27 mouse cellular contexts compared by ENCODE assay signal in genomic region chr7:94332601-94333000, GRCm38 (mm10).
DNase-seq lines count a peak whose midpoint lies in the region; ATAC-seq lines count a peak whose summit lies in the region.
"Had no signal": no experiment of that assay in that cellular context is flagged by ENCODE, and none has a peak within 500 bp of the region (broad histone marks: within the 10 kb centered on the region; RNA-seq: fewer than 3 reads in every experiment).

No protein-coding gene starts in this region.

- no peak overlapping the region for H3K27ac ChIP-seq in forebrain, embryonic 11.5 days (ENCODE audit: low read depth, low read length)
- no peak overlapping the region for H3K27ac ChIP-seq in forebrain, embryonic 16.5 days (ENCODE audit: low read length)
- H3K27ac ChIP-seq in forebrain, embryonic 13.5 days = no peak overlapping the region
- H3K27ac ChIP-seq in forebrain, embryonic 15.5 days (replicated peaks) = no peak overlapping the region
- H3K27ac ChIP-seq in midbrain, embryonic 12.5 days (replicated peaks) = no peak overlapping the region
- H3K27ac ChIP-seq in midbrain, embryonic 14.5 days (replicated peaks; ENCODE audit: low read depth, low read length) = no peak overlapping the region
- H3K27ac ChIP-seq: embryonic facial prominence, embryonic 13.5 days; embryonic facial prominence, embryonic 15.5 days had no signal

- H3K9me3 ChIP-seq in forebrain, embryonic 11.5 days (ENCODE audit: control insufficient read depth, low read length) = no peaks in the 10 kb centered on the region
- H3K9me3 ChIP-seq in forebrain, embryonic 16.5 days (ENCODE audit: control insufficient read depth, low read length) = no peaks in the 10 kb centered on the region
- no peaks in the 10 kb centered on the region for H3K9me3 ChIP-seq in forebrain, embryonic 13.5 days (replicated peaks)
- no peaks in the 10 kb centered on the region for H3K9me3 ChIP-seq in forebrain, embryonic 15.5 days
- no peaks in the 10 kb centered on the region for H3K9me3 ChIP-seq in midbrain, embryonic 12.5 days
- H3K9me3 ChIP-seq in midbrain, embryonic 14.5 days (ENCODE audit: control insufficient read depth, low read length) = no peaks in the 10 kb centered on the region
- H3K9me3 ChIP-seq: embryonic facial prominence, embryonic 13.5 days; embryonic facial prominence, embryonic 15.5 days; G1E had no signal

- H3K9ac ChIP-seq in forebrain, embryonic 11.5 days (ENCODE audit: low read length) = no peak overlapping the region
- H3K9ac ChIP-seq in forebrain, embryonic 16.5 days (replicated peaks; ENCODE audit: low read depth, low read length) = no peak overlapping the region
- H3K9ac ChIP-seq in forebrain, embryonic 13.5 days = no peak overlapping the region
- H3K9ac ChIP-seq in forebrain, embryonic 15.5 days (replicated peaks) = no peak overlapping the region
- no peak overlapping the region for H3K9ac ChIP-seq in midbrain, embryonic 12.5 days (replicated peaks)
- H3K9ac ChIP-seq in midbrain, embryonic 14.5 days (replicated peaks; ENCODE audit: low read length) = no peak overlapping the region
- H3K9ac ChIP-seq: embryonic facial prominence, embryonic 13.5 days; embryonic facial prominence, embryonic 15.5 days had no signal

- H3K4me1 ChIP-seq in forebrain, embryonic 11.5 days (replicated peaks; ENCODE audit: control insufficient read depth, insufficient read depth, low read length) = no peaks in the 10 kb centered on the region
- H3K4me1 ChIP-seq in forebrain, embryonic 16.5 days (replicated peaks; ENCODE audit: control insufficient read depth, insufficient read depth, low read length) = no peaks in the 10 kb centered on the region
- H3K4me1 ChIP-seq in forebrain, embryonic 13.5 days = peaks cover 5% of the 10 kb centered on the region; the same call in 1 of the 2 replicates
- H3K4me1 ChIP-seq in forebrain, embryonic 15.5 days = no peaks in the 10 kb centered on the region
- 0 out of 2 replicates have a peak, but pooled peaks cover 3% of the 10 kb centered on the region for H3K4me1 ChIP-seq in midbrain, embryonic 12.5 days
- H3K4me1 ChIP-seq in midbrain, embryonic 14.5 days (ENCODE audit: control insufficient read depth, insufficient read depth, low read length) = no peaks in the 10 kb centered on the region
- H3K4me1 ChIP-seq: embryonic facial prominence, embryonic 13.5 days; embryonic facial prominence, embryonic 15.5 days had no signal

- DNase-seq in forebrain, embryonic 11.5 days (ENCODE audit: low spot score) = no peak
- DNase-seq in kidney, adult 9 months = peak; percentile 0
- DNase-seq in kidney, adult 18-20 months = no peak
- DNase-seq in midbrain, embryonic 14.5 days = no peak
- DNase-seq: adrenal gland, adult 8-10 months; adrenal gland, postnatal 14 days; adrenal gland, postnatal 36 days; B cell, adult 2 months; cerebellum, adult 11 months; cerebellum, adult 18-20 months; cerebellum, adult 8-10 months; cerebellum, adult 9-11 months; cerebellum, postnatal 14 days; cerebellum, postnatal 36 days; embryo, embryonic 11 days had no signal

- no peak overlapping the region for H3K4me2 ChIP-seq in forebrain, embryonic 11.5 days (ENCODE audit: low read depth, low read length, severe bottlenecking)
- no peak overlapping the region for H3K4me2 ChIP-seq in forebrain, embryonic 16.5 days (ENCODE audit: low read length)
- H3K4me2 ChIP-seq in forebrain, embryonic 13.5 days = no peak overlapping the region
- no peak overlapping the region for H3K4me2 ChIP-seq in forebrain, embryonic 15.5 days (replicated peaks)
- H3K4me2 ChIP-seq in midbrain, embryonic 12.5 days (replicated peaks) = no peak overlapping the region
- H3K4me2 ChIP-seq in midbrain, embryonic 14.5 days (ENCODE audit: low read length) = no peak overlapping the region
- H3K4me2 ChIP-seq: embryonic facial prominence, embryonic 13.5 days; embryonic facial prominence, embryonic 15.5 days had no signal

- no peak overlapping the region for H3K4me3 ChIP-seq in forebrain, embryonic 11.5 days (ENCODE audit: low read depth, low read length)
- H3K4me3 ChIP-seq in forebrain, embryonic 16.5 days (replicated peaks; ENCODE audit: low read length) = no peak overlapping the region
- H3K4me3 ChIP-seq in forebrain, embryonic 13.5 days = no peak overlapping the region
- no peak overlapping the region for H3K4me3 ChIP-seq in forebrain, embryonic 15.5 days
- no peak overlapping the region for H3K4me3 ChIP-seq in midbrain, embryonic 12.5 days
- no peak overlapping the region for H3K4me3 ChIP-seq in midbrain, embryonic 14.5 days (replicated peaks; ENCODE audit: low read depth, low read length)
- H3K4me3 ChIP-seq: embryonic facial prominence, embryonic 13.5 days; embryonic facial prominence, embryonic 15.5 days; erythroblast, embryonic 14.5 days had no signal

- H3K27me3 ChIP-seq in forebrain, embryonic 11.5 days (ENCODE audit: control insufficient read depth, insufficient read depth, low read length) = no peaks in the 10 kb centered on the region
- H3K27me3 ChIP-seq in forebrain, embryonic 16.5 days (replicated peaks; ENCODE audit: control insufficient read depth, insufficient read depth, low read length) = no peaks in the 10 kb centered on the region
- no peaks in the 10 kb centered on the region for H3K27me3 ChIP-seq in forebrain, embryonic 13.5 days
- no peaks in the 10 kb centered on the region for H3K27me3 ChIP-seq in forebrain, embryonic 15.5 days
- no peaks in the 10 kb centered on the region for H3K27me3 ChIP-seq in midbrain, embryonic 12.5 days
- H3K27me3 ChIP-seq in midbrain, embryonic 14.5 days (ENCODE audit: control insufficient read depth, insufficient read depth, low read length) = no peaks in the 10 kb centered on the region
- H3K27me3 ChIP-seq: CH12.LX; embryonic facial prominence, embryonic 13.5 days; embryonic facial prominence, embryonic 15.5 days; Patski had no signal

- no peaks in the 10 kb centered on the region for H3K36me3 ChIP-seq in forebrain, embryonic 11.5 days (ENCODE audit: control insufficient read depth, insufficient read depth, low read length)
- H3K36me3 ChIP-seq in forebrain, embryonic 16.5 days (ENCODE audit: control insufficient read depth, insufficient read depth) = no peaks in the 10 kb centered on the region
- H3K36me3 ChIP-seq in forebrain, embryonic 13.5 days (ENCODE audit: poor library complexity, severe bottlenecking) = no peaks in the 10 kb centered on the region
- no peaks in the 10 kb centered on the region for H3K36me3 ChIP-seq in forebrain, embryonic 15.5 days
- H3K36me3 ChIP-seq in midbrain, embryonic 12.5 days = no peaks in the 10 kb centered on the region
- no peaks in the 10 kb centered on the region for H3K36me3 ChIP-seq in midbrain, embryonic 14.5 days (ENCODE audit: control insufficient read depth, insufficient read depth, low read length)
- H3K36me3 ChIP-seq: embryonic facial prominence, embryonic 13.5 days; embryonic facial prominence, embryonic 15.5 days; G1E had no signal

- ATAC-seq in forebrain, embryonic 11.5 days (replicated peaks; ENCODE audit: low FRiP score) = peak; percentile 77
- no peak for ATAC-seq in forebrain, embryonic 16.5 days
- peak; percentile 16; the same call in 1 of the 2 replicates for ATAC-seq in forebrain, embryonic 13.5 days
- no peak; the same call in 1 of the 2 replicates for ATAC-seq in forebrain, embryonic 15.5 days (replicated peaks)
- peak; percentile 38; the same call in 1 of the 2 replicates for ATAC-seq in midbrain, embryonic 12.5 days (ENCODE audit: low FRiP score, low read depth)
- no peak for ATAC-seq in midbrain, embryonic 14.5 days (ENCODE audit: low FRiP score, low TSS enrichment)
- ATAC-seq: activated CD4-positive, CD25-positive, alpha-beta regulatory T cell, adult 4 months; CD4-positive, CD25-positive, alpha-beta regulatory T cell, adult 4 months; Patski had no signal

Comparison
In these comparisons a context has a peak if more than half of its experiments do, and no peak if none do; other contexts are left out.
1. ATAC-seq: peak in forebrain, embryonic 11.5 days (single experiment), forebrain, embryonic 13.5 days (single experiment) and midbrain, embryonic 12.5 days (single experiment); none in forebrain, embryonic 16.5 days (single experiment), forebrain, embryonic 15.5 days (single experiment) and midbrain, embryonic 14.5 days (single experiment).